Mouse (Mus musculus) lung, adult 10 weeks (tissue): ENCODE measurements around the gene Olfr1436. TPM values are rescaled to one million over a fixed set of nuclear protein-coding genes. Genes with fewer than 3 reads are reported as not detected.

ENCODE experiments used
- polyA plus RNA-seq: library from polyadenylated mRNA; stranded (reverse); fragments of 350-450 nt; fragmentation: Illumina TruSeq; extraction: RNeasy Lipid Tissue Mini Kit (QIAGEN cat#74804); gene quantifications from one replicate; pipeline ENCODE4 v1.2.3, GENCODE M21; 2014; ENCODE audit warnings: low read depth, low replicate concordance; ENCODE audit not compliant: insufficient read depth

The Olfr1436 gene
- not detected for polyA plus RNA-seq

GRCm38 (mm10) chr19:12299030-12299429, at the start of gene Olfr1436:
Gene Olfr1436 (minus strand): TSS chr19:12299130.

DNA sequence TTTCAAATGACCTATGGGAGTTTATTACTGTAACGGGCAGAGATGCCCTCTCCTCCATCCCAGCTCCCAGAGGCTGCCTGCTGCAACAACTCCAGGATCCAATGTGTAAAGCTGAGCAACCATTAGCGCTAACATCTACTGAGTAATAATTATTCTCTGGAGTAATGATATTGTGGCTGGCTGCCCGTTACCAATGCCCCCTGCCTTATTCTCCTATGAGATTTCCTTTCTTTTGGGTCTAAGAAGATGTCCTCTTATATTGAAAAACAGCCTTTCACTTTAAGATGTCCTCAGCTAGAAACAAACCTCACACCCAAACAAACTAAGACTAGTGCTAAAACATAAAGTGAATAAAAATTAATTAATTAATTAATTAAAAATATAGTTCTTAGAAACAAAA, 36.9 kb upstream of the Olfr1436 start, which contains the start of gene Olfr1438-ps1:
TSS of gene Olfr1438-ps1 (minus strand) at position 101 of the 400 bp plus-strand sequence.

DNA sequence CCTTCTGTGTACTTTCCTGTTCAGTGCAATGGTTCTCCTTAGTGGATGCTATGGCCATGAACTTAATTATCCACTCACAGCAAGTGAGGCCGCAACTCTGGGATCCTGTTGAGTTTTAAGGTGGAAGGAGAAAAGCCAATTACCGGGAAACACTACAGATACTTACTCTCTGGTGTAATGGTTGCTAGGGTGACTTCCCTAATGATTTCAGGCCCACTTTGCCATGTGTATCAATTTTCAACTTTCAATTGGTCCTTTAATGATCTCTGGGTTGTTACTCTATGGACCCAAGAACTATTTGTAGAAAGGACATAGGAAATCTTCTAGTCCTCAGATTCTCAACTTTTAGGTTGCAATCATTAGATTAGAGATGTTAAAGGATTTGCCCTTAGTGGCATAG, 26.1 kb upstream of the Olfr1436 start, which contains the start of gene Olfr1437:
TSS of gene Olfr1437 (minus strand) at position 101 of the 400 bp plus-strand sequence.

DNA sequence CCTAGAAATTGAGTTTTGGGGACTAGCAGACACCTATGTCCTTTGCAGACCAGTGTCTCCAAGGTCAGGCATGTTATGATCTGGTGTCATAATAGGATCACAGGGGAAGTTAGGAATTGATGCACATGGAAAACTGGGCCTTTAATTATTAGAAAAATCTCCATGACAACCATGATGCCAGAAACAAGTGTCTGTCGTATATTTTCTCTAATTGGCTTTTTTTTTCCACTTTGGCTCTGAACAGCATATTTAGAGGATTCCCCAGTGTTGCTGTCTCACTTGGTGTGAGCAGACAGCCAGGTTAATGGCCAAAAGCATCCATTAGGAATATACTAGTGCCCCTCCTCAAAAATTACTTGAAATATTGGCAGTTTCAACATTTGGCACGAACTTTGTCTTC, 19.4 kb downstream of the Olfr1436 start, which contains the start of gene Olfr1434:
TSS of gene Olfr1434 (plus strand) at position 301 of the 400 bp plus-strand sequence.

GRCm38 (mm10) chr19:12260732-12261131, 38.2 kb downstream of the Olfr1436 start, which contains the start of gene Olfr235:
Gene Olfr235 (plus strand): TSS chr19:12261032.

Other genes starting within 250 kb of the Olfr1436 start
- gene Olfr1424, start 236.4 kb downstream of the Olfr1436 start, polyA plus RNA-seq, result not detected
- not detected for gene Olfr1425, start 221.4 kb downstream of the Olfr1436 start, polyA plus RNA-seq
- not detected for gene Olfr1426, start 207.1 kb downstream of the Olfr1436 start, polyA plus RNA-seq
- gene Olfr1427, start 195.8 kb downstream of the Olfr1436 start, polyA plus RNA-seq, result not detected
- not detected for gene Olfr1428, start 183.2 kb downstream of the Olfr1436 start, polyA plus RNA-seq
- not detected for gene Olfr76, start 175.9 kb downstream of the Olfr1436 start, polyA plus RNA-seq
- gene Olfr1555-ps1, start 129.0 kb downstream of the Olfr1436 start, polyA plus RNA-seq, result not detected
- not detected for gene Olfr1431, start 98.5 kb downstream of the Olfr1436 start, polyA plus RNA-seq
- gene Olfr1432, start 66.5 kb downstream of the Olfr1436 start, polyA plus RNA-seq, result not detected
- gene Olfr262, start 57.5 kb downstream of the Olfr1436 start, polyA plus RNA-seq, result not detected
- not detected for gene Olfr235, start 38.1 kb downstream of the Olfr1436 start, polyA plus RNA-seq
- gene Olfr1434, start 19.3 kb downstream of the Olfr1436 start, polyA plus RNA-seq, result not detected
- gene Olfr1437, start 26.0 kb upstream of the Olfr1436 start, polyA plus RNA-seq, result not detected
- not detected for gene Olfr1438-ps1, start 36.8 kb upstream of the Olfr1436 start, polyA plus RNA-seq
- not detected for gene Olfr1440, start 88.1 kb upstream of the Olfr1436 start, polyA plus RNA-seq
- gene Olfr1441, start 118.3 kb upstream of the Olfr1436 start, polyA plus RNA-seq, result not detected
- gene Pfpl, start 128.8 kb upstream of the Olfr1436 start, polyA plus RNA-seq, result not detected
- gene Mpeg1, start 161.6 kb upstream of the Olfr1436 start, polyA plus RNA-seq, result 54.1 TPM
- 8.0 TPM for gene Dtx4, start 202.3 kb upstream of the Olfr1436 start, polyA plus RNA-seq
- 11.4 TPM for gene Fam111a, start 246.6 kb upstream of the Olfr1436 start, polyA plus RNA-seq